Mouse (Mus musculus) liver, embryonic 12.5 days (tissue): ENCODE results near the gene Gm17662. TPM values are rescaled to one million over a fixed set of nuclear protein-coding genes. Genes with fewer than 3 reads are reported as not detected.

Experiments
- ATAC-seq: fragments of 200-750 bp; cut with Nextera tagmentation; 2 replicates; pipeline ENCODE4 v1.8.0; 2017; ENCODE audit warnings: moderate number of reproducible peaks, mild to moderate bottlenecking, moderate library complexity
- H3K27ac ChIP-seq: fragments of 300-500 bp; sonication (generic); 2 replicates; pipeline ENCODE4 v1.5.1; 2016; ENCODE audit warnings: mild to moderate bottlenecking
- H3K27me3 ChIP-seq: fragments of 300-500 bp; sonication (generic); replicated peaks from 2 replicates; pipeline ENCODE4 v1.6.1; 2016; ENCODE audit warnings: mild to moderate bottlenecking, moderate library complexity
- H3K36me3 ChIP-seq: fragments of 300-500 bp; sonication (generic); 2 replicates; pipeline ENCODE4 v1.6.1; 2016; ENCODE audit warnings: mild to moderate bottlenecking, moderate library complexity
- H3K4me1 ChIP-seq: fragments of 300-500 bp; sonication (generic); 2 replicates; pipeline ENCODE4 v1.6.1; 2016
- H3K4me2 ChIP-seq: fragments of 300-500 bp; sonication (generic); 2 replicates; pipeline ENCODE4 v1.6.1; 2016; ENCODE audit warnings: mild to moderate bottlenecking, moderate library complexity
- H3K4me3 ChIP-seq: fragments of 300-500 bp; sonication (generic); 2 replicates; pipeline ENCODE4 v1.5.1; 2016; ENCODE audit warnings: mild to moderate bottlenecking, moderate library complexity
- H3K9ac ChIP-seq: fragments of 300-500 bp; sonication (generic); 2 replicates; pipeline ENCODE4 v1.6.1; 2016; ENCODE audit warnings: mild to moderate bottlenecking, moderate library complexity
- H3K9me3 ChIP-seq: fragments of 300-500 bp; sonication (generic); replicated peaks from 2 replicates; pipeline ENCODE4 v1.6.1; 2016; ENCODE audit warnings: mild to moderate bottlenecking, moderate library complexity
- WGBS: fragments of 180-500 bp; shearing (Covaris S2); methylation state at CpG from one replicate; pipeline ENCODE4 v1.1.7; 2016; ENCODE audit not compliant: insufficient replicate concordance; 5-methylcytosine and 5-hydroxymethylcytosine counted together
- polyA plus RNA-seq: library from polyadenylated mRNA; unstranded; fragments of >200 nt; fragmentation: Nextera tagmentation; extraction: Ambion mirVana; gene quantifications from 2 replicates; pipeline ENCODE4 v1.2.1, GENCODE M21; 2016

The Gm17662 gene
- polyA plus RNA-seq, 1 experiment from 2014 or later: not detected

- Histone ChIP-seq H3K4me1 (no peaks in the 10 kb centered on the region), H3K4me2 (no peak overlapping the region), H3K9me3 (no peaks in the 10 kb centered on the region), H3K27me3 (no peaks in the 10 kb centered on the region), H3K9ac (no peak overlapping the region), H3K4me3 (no peak overlapping the region), H3K36me3 (no peaks in the 10 kb centered on the region), H3K27ac (no peak overlapping the region)
- WGBS: 67% methylated on average over 5 of the region's 5 CpGs
- ATAC-seq: no peak
Observed at GRCm38 (mm10) chr4:104893588-104893987, 36.5 kb downstream of the Gm17662 start.

GRCm38 (mm10) chr4:104894004-104894734 lies 37.0 kb downstream of the Gm17662 start:
- no peak overlapping the region for H3K9ac ChIP-seq
- H3K4me3 ChIP-seq: no peak overlapping the region
- no peaks in the 10 kb centered on the region for H3K4me1 ChIP-seq
- H3K27me3 ChIP-seq: no peaks in the 10 kb centered on the region
- ATAC-seq: no peak
- 52% methylated on average over 13 of the region's 13 CpGs for WGBS
- H3K4me2 ChIP-seq: no peak overlapping the region
- no peak overlapping the region for H3K27ac ChIP-seq
- H3K36me3 ChIP-seq: no peaks in the 10 kb centered on the region
- no peaks in the 10 kb centered on the region for H3K9me3 ChIP-seq

GRCm38 (mm10) chr4:104902836-104903235 lies 45.7 kb downstream of the Gm17662 start:
- Histone ChIP-seq H3K36me3 (no peaks in the 10 kb centered on the region), H3K27ac (no peak overlapping the region), H3K27me3 (no peaks in the 10 kb centered on the region), H3K4me2 (no peak overlapping the region), H3K4me1 (no peaks in the 10 kb centered on the region), H3K9ac (no peak overlapping the region), H3K9me3 (no peaks in the 10 kb centered on the region), H3K4me3 (no peak overlapping the region)
- 63% methylated on average over 2 of the region's 2 CpGs for WGBS
- ATAC-seq: no peak

- no peak for ATAC-seq
- Histone ChIP-seq H3K9ac (no peak overlapping the region), H3K36me3 (no peaks in the 10 kb centered on the region), H3K9me3 (no peaks in the 10 kb centered on the region), H3K4me1 (no peaks in the 10 kb centered on the region), H3K27me3 (no peaks in the 10 kb centered on the region), H3K4me2 (no peak overlapping the region), H3K4me3 (no peak overlapping the region), H3K27ac (no peak overlapping the region)
- WGBS: 68% methylated on average over 6 of the region's 6 CpGs
Observed at GRCm38 (mm10) chr4:104905049-104905448, 47.9 kb downstream of the Gm17662 start.

Other genes starting within 250 kb of the Gm17662 start
- gene C8b, start 91.0 kb upstream of the Gm17662 start, polyA plus RNA-seq: 5.3 and 5.7 TPM in 2 replicates
- 7.3 and 7.4 TPM in 2 replicates for gene C8a, start 19.1 kb downstream of the Gm17662 start, polyA plus RNA-seq
- not detected in 2 replicates for gene Fyb2, start 56.1 kb downstream of the Gm17662 start, polyA plus RNA-seq